Mouse (Mus musculus): Measurements from ENCODE around the gene Zcchc4.

The Zcchc4 gene

GRCm38 (mm10) chr5:52794109-52794508 lies 18.9 kb downstream of the Zcchc4 start:
- DNase-seq (ENCODE audit: low spot score): no peak

GRCm38 (mm10) chr5:52799274-52799985 lies 24.2 kb downstream of the Zcchc4 start:
- no peak for DNase-seq (ENCODE audit: low spot score)

GRCm38 (mm10) chr5:52805801-52806200 lies 30.6 kb downstream of the Zcchc4 start:
- no peak for DNase-seq (ENCODE audit: low spot score)

- no peak for DNase-seq (ENCODE audit: low spot score)
Observed at GRCm38 (mm10) chr5:52806349-52806748, 31.1 kb downstream of the Zcchc4 start.

GRCm38 (mm10) chr5:52807030-52807429 lies 31.8 kb downstream of the Zcchc4 start:
- DNase-seq (ENCODE audit: low spot score): no peak

- no peak for DNase-seq (ENCODE audit: low spot score)
Observed at GRCm38 (mm10) chr5:52810446-52810845, 35.2 kb downstream of the Zcchc4 start.

GRCm38 (mm10) chr5:52811056-52811455 lies 35.8 kb downstream of the Zcchc4 start:
- DNase-seq (ENCODE audit: low spot score): no peak

GRCm38 (mm10) chr5:52812456-52812855 lies 37.2 kb downstream of the Zcchc4 start:
- DNase-seq (ENCODE audit: low spot score): no peak

- no peak for DNase-seq (ENCODE audit: low spot score)
Observed at GRCm38 (mm10) chr5:52813312-52813711, 38.1 kb downstream of the Zcchc4 start.

GRCm38 (mm10) chr5:52818676-52819075 lies 43.5 kb downstream of the Zcchc4 start:
- DNase-seq (ENCODE audit: low spot score): no peak

- DNase-seq (ENCODE audit: low spot score): peak; percentile 55
Observed at GRCm38 (mm10) chr5:52821691-52822090, 46.5 kb downstream of the Zcchc4 start.

- DNase-seq (ENCODE audit: low spot score): no peak
Observed at GRCm38 (mm10) chr5:52827923-52828322, 52.7 kb downstream of the Zcchc4 start.

- DNase-seq (ENCODE audit: low spot score): no peak
Observed at GRCm38 (mm10) chr5:52833005-52833404, 57.8 kb downstream of the Zcchc4 start.

GRCm38 (mm10) chr5:52833761-52834274 lies 58.6 kb downstream of the Zcchc4 start, which contains the start of gene Anapc4:
Anapc4 (plus strand) TSS chr5:52834012.
- peak; percentile 100 for DNase-seq (ENCODE audit: low spot score)

GRCm38 (mm10) chr5:52834386-52834785 lies 59.2 kb downstream of the Zcchc4 start:
- DNase-seq (ENCODE audit: low spot score): no peak

- no peak for DNase-seq (ENCODE audit: low spot score)
Observed at GRCm38 (mm10) chr5:52844319-52844718, 69.1 kb downstream of the Zcchc4 start.

- DNase-seq (ENCODE audit: low spot score): no peak
Observed at GRCm38 (mm10) chr5:52855727-52856126, 80.5 kb downstream of the Zcchc4 start.

GRCm38 (mm10) chr5:52864446-52864845 lies 89.2 kb downstream of the Zcchc4 start:
- DNase-seq (ENCODE audit: low spot score): no peak

- DNase-seq (ENCODE audit: low spot score): no peak
Observed at GRCm38 (mm10) chr5:52865825-52866224, 90.6 kb downstream of the Zcchc4 start.

- no peak for DNase-seq (ENCODE audit: low spot score)
Observed at GRCm38 (mm10) chr5:52866361-52867155, 91.3 kb downstream of the Zcchc4 start.

GRCm38 (mm10) chr5:52868918-52869703 lies 93.9 kb downstream of the Zcchc4 start:
- DNase-seq (ENCODE audit: low spot score): no peak

- no peak for DNase-seq (ENCODE audit: low spot score)
Observed at GRCm38 (mm10) chr5:52871461-52871860, 96.3 kb downstream of the Zcchc4 start.
